Mouse (Mus musculus) cortical plate, adult 2 months (tissue): Measurements from ENCODE around the gene Akap8.

Experiments used
- CTCF ChIP-seq: fragments of 200-500 bp; IDR thresholded peaks from 2 replicates; pipeline ENCODE4 v1.5.1; 2011; ENCODE audit warnings: mild to moderate bottlenecking, control low read depth, low read length; ENCODE audit not compliant: insufficient read depth; ENCODE audit errors: extremely low read depth
- POLR2A ChIP-seq: fragments of 200-500 bp; IDR thresholded peaks from 2 replicates; pipeline ENCODE4 v1.6.1; 2011; ENCODE audit warnings: mild to moderate bottlenecking, low read length, control low read depth; ENCODE audit not compliant: insufficient read depth; ENCODE audit errors: extremely low read depth

DNA sequence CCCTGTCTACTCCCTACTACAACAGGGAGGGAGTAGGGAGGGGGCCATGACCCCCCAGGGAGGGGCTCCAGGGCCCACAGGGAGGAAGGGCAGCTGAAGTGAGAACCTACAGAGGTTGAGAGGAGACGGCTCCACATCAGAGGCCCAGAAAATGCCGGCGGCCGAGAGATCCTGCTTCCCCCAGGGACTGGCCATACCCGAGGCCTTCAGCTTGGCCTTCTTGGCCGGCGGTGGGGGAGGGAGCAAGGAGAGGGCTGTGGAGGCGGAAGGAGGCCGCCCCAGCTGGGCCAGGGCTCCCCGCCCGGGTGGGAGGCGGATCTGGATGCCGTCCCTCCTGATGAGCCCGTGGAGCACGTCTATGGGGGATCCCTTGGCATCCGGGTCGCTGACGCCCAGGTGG lies 38.9 kb upstream of the Akap8 start:
- TF ChIP-seq POLR2A = no peak
- no peak for TF ChIP-seq CTCF
